ENCODE assay signal across 1 mouse cellular context in the genomic region with DNA sequence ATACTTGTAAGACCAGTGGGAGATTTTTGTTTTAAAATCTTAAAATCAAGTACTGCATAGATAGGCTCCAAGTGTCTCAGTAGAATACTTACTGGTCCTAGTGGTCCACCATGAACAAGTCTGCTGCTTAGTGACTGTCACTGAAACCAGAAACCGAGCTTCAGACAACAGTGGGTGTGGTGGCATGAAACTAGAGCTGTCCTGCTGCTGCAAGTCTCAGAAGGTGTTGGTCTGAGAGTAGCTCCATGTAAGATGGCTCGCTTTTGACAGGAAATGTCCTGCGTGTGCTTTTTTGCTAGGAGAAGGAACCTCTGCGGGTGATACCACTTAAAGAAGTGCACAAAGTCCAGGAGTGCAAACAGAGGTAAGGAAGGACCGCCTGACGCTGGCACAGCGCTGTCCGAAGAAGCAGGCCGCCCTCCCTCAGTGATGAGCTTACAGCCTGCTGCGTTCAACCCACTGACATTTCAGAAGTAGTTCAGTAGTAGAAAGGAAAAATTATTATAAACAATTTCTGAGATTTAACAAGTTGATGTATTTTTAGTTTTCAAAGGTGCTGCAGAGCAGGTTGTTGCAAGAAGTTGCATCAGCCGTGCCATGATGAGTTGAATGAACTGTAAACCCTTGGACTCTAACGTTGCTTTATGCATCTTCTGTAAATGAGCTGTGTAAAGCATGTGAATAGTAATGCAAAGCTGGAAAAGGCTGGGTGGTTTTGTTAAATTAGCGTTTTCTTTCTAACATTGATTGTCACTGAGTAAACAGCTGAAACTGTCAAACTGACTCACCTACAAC.
A peak's percentile ranks its signal among the peaks of the same experiment; 100 is the strongest.
TF ChIP-seq lines count a peak whose summit lies in the region.

No protein-coding gene starts in this region.

TF ChIP-seq in MEL, 35 proteins besides CTCF, POLR2A, EP300 and RAD21 (continued from another document):
- peak; percentile 33; the same call in 1 of the 2 replicates for TF ChIP-seq TBP (IDR thresholded peaks at IDR 0.05; ENCODE audit: low read depth, low read length)
- no peak for TF ChIP-seq MAZ (IDR thresholded peaks at IDR 0.05; ENCODE audit: low read depth, low read length)
- no peak for TF ChIP-seq CHD1 (IDR thresholded peaks at IDR 0.05; ENCODE audit: low read depth, low read length)
- TF ChIP-seq NRF1 (IDR thresholded peaks at IDR 0.05; ENCODE audit: insufficient read depth, low read depth, low read length, poor library complexity, severe bottlenecking): no peak
- no peak for TF ChIP-seq RCOR1 (IDR thresholded peaks at IDR 0.05; ENCODE audit: low read depth, low read length)
- no peak; the same call in 1 of the 2 replicates for TF ChIP-seq NELFE (IDR thresholded peaks at IDR 0.05; ENCODE audit: low read depth, low read length)
- TF ChIP-seq USF2 (IDR thresholded peaks at IDR 0.05; ENCODE audit: borderline replicate concordance in 1 of 2, insufficient read depth in 1 of 2, low read depth in 1 of 2, low read length in 2 of 2): no peak
- peak; percentile 55; the same call in 1 of the 2 replicates for TF ChIP-seq MEF2A (IDR thresholded peaks at IDR 0.05; ENCODE audit: extremely low read depth, insufficient replicate concordance, low read depth, low read length, poor library complexity, severe bottlenecking)
- no peak for TF ChIP-seq GABPA (IDR thresholded peaks at IDR 0.05; ENCODE audit: low read depth, low read length)
- TF ChIP-seq CHD2 (IDR thresholded peaks at IDR 0.05; ENCODE audit: low read length): no peak
- peak; percentile 84 for TF ChIP-seq MYC (IDR thresholded peaks at IDR 0.05; ENCODE audit: low read depth, low read length)
- TF ChIP-seq E2F4 (IDR thresholded peaks at IDR 0.05; ENCODE audit: borderline replicate concordance, low read depth, low read length): no peak
- TF ChIP-seq ZMIZ1 (IDR thresholded peaks at IDR 0.05; ENCODE audit: low read depth, low read length): no peak
- 0 out of 2 replicates have a peak, but pooled peaks have one; percentile 48 for TF ChIP-seq HCFC1 (IDR thresholded peaks at IDR 0.05; ENCODE audit: low read depth, low read length)
- TF ChIP-seq MYB (IDR thresholded peaks at IDR 0.05; ENCODE audit: low read depth, low read length): 0 out of 2 replicates have a peak, but pooled peaks have one; percentile 13
- no peak for TF ChIP-seq UBTF (IDR thresholded peaks at IDR 0.05; ENCODE audit: borderline replicate concordance, insufficient read depth, low read depth, low read length)
